Mouse (Mus musculus) spleen, adult 2 months (tissue): Measurements from ENCODE around the gene A830005F24Rik.

ENCODE experiments used
- CTCF ChIP-seq: fragments of 200-500 bp; IDR thresholded peaks from 2 replicates; pipeline ENCODE4 v1.5.1; 2011; ENCODE audit warnings: mild to moderate bottlenecking, inconsistent platforms; ENCODE audit not compliant: insufficient read depth, insufficient read length, insufficient replicate concordance; ENCODE audit errors: extremely low read depth
- POLR2A ChIP-seq: fragments of 200-500 bp; IDR thresholded peaks from 2 replicates; pipeline ENCODE4 v1.6.1; 2011; ENCODE audit warnings: low read depth, low read length, inconsistent platforms

- TF ChIP-seq CTCF (no peak), POLR2A (no peak)
These were observed 15.7 kb downstream of the A830005F24Rik start for GRCm38 (mm10) chr13:48529028-48529427.
